Mouse (Mus musculus) midbrain, embryonic 16.5 days (tissue): Measurements from ENCODE around the gene Glis1. TPM values are rescaled to one million over a fixed set of nuclear protein-coding genes. Genes with fewer than 3 reads are reported as not detected.

Source experiments
- ATAC-seq: fragments of 200-750 bp; cut with Nextera tagmentation; 2 replicates; pipeline ENCODE4 v1.8.0; 2017; ENCODE audit warnings: moderate TSS enrichment
- H3K27ac ChIP-seq: fragments of 300-500 bp; sonication (generic); 2 replicates; pipeline ENCODE4 v1.5.1; 2014; ENCODE audit warnings: mild to moderate bottlenecking, low read length, mixed read lengths
- H3K27me3 ChIP-seq: fragments of 300-500 bp; sonication (generic); 2 replicates; pipeline ENCODE4 v1.6.1; 2014; ENCODE audit warnings: low read depth, low read length, mixed read lengths; ENCODE audit not compliant: control insufficient read depth, insufficient read depth
- H3K36me3 ChIP-seq: fragments of 300-500 bp; sonication (generic); 2 replicates; pipeline ENCODE4 v1.6.1; 2014; ENCODE audit warnings: mild to moderate bottlenecking, low read length, moderate library complexity, mixed read lengths; ENCODE audit not compliant: control insufficient read depth, insufficient read depth
- H3K4me1 ChIP-seq: fragments of 300-500 bp; sonication (generic); 2 replicates; pipeline ENCODE4 v1.6.1; 2014; ENCODE audit warnings: mild to moderate bottlenecking, low read length, mixed read lengths; ENCODE audit not compliant: control insufficient read depth, insufficient read depth
- H3K4me2 ChIP-seq: fragments of 300-500 bp; sonication (generic); 2 replicates; pipeline ENCODE4 v1.6.1; 2014; ENCODE audit warnings: mild to moderate bottlenecking, low read length, mixed read lengths
- H3K4me3 ChIP-seq: fragments of 300-500 bp; sonication (generic); 2 replicates; pipeline ENCODE4 v1.5.1; 2014; ENCODE audit warnings: low read depth, mild to moderate bottlenecking, low read length, moderate library complexity, mixed read lengths
- H3K9ac ChIP-seq: fragments of 300-500 bp; sonication (generic); 2 replicates; pipeline ENCODE4 v1.6.1; 2014; ENCODE audit warnings: low read depth, low read length, mixed read lengths
- H3K9me3 ChIP-seq: fragments of 300-500 bp; sonication (generic); replicated peaks from 2 replicates; pipeline ENCODE4 v1.6.1; 2014; ENCODE audit warnings: mild to moderate bottlenecking, low read length, mixed read lengths; ENCODE audit not compliant: control insufficient read depth, poor library complexity, severe bottlenecking
- WGBS: fragments of 180-500 bp; shearing (Covaris S2); extraction: QIAGEN DNeasy Blood & Tissue Kit; methylation state at CpG from one replicate; pipeline ENCODE4 v1.1.7; 2014; 5-methylcytosine and 5-hydroxymethylcytosine counted together
- polyA plus RNA-seq: library from polyadenylated mRNA; unstranded; fragments of >200 nt; fragmentation: Nextera tagmentation; extraction: Ambion mirVana; gene quantifications from 2 replicates; pipeline ENCODE4 v1.2.1, GENCODE M21; 2015

Glis1 gene
- polyA plus RNA-seq, 1 experiment from 2014 or later: 2.4 TPM

DNA sequence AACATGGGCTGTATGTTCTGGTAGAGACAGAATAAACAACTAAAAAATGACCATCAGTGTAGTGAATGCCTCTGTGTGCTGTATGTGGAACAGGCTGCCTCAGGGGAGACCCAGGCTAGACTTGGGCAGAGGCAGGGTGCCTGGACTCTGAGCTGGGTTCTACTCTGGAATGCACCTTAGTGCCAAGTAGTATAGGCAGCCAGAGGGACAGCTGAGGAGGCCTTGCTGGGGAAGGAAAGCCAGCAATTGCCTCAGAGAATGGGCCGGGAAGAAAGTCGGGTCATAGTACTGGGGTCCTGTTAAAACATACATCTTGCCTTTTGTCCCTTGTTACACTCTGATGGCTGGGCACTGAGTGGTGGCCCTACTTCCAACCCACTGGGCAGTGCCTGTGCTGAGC is 25.1 kb downstream of the Glis1 start:
- Histone ChIP-seq H3K4me2 (no peak overlapping the region), H3K36me3 (no peaks in the 10 kb centered on the region), H3K4me1 (no peaks in the 10 kb centered on the region), H3K4me3 (no peak overlapping the region), H3K27ac (no peak overlapping the region), H3K27me3 (no peaks in the 10 kb centered on the region), H3K9ac (no peak overlapping the region), H3K9me3 (no peaks in the 10 kb centered on the region)
- 93% methylated on average over 2 of the region's 2 CpGs for WGBS
- ATAC-seq: no peak

DNA sequence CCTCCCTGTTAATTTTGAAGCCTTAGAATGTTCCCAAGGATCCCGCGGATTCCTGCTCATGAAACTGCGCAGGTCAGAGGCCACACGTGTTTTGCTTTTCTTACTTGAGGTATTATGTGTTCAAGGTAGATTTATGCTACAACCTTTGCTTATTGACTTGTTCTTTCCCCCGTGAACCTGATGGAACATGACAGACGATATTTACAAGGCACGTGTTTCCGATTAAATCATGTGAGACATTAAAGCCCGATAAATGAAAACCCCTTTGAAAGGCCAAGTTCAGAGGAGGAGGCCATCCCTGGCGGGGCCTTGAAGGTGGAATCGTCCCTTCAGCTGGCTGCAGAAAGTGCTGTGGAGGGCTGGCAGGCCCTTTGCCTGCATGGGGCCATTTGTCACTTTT is 26.1 kb downstream of the Glis1 start:
- Histone ChIP-seq H3K27me3 (no peaks in the 10 kb centered on the region), H3K9ac (no peak overlapping the region), H3K27ac (no peak overlapping the region), H3K4me3 (no peak overlapping the region), H3K36me3 (no peaks in the 10 kb centered on the region), H3K9me3 (no peaks in the 10 kb centered on the region), H3K4me2 (no peak overlapping the region), H3K4me1 (no peaks in the 10 kb centered on the region)
- WGBS: 81% methylated on average over 11 of the region's 11 CpGs
- no peak for ATAC-seq

DNA sequence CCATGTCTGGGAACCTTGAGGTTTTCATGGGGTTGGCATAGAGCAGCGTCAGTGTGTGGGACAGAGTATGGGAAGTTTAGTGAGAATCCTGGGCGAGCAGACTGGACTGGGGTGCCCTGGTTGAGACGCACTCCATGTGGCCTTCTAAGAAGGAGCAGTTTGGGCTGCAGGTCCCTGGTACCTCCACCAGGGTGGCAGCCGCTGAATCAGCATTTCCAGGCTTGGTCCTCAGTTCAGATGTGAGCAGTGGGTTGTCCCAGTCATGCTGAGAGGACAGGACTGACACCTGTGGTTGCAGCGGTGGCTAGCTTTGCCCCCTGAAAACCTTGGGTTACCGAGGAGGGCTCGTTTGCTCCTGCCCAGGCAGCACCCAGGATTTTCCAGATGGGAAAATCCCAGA is 33.4 kb downstream of the Glis1 start:
- no peak for ATAC-seq
- H3K4me1 ChIP-seq: peaks cover 2% of the 10 kb centered on the region; the same call in 1 of the 2 replicates
- H3K9me3 ChIP-seq: no peaks in the 10 kb centered on the region
- no peak overlapping the region for H3K4me2 ChIP-seq
- H3K36me3 ChIP-seq: no peaks in the 10 kb centered on the region
- 85% methylated on average over 7 of the region's 7 CpGs for WGBS
- no peak overlapping the region for H3K9ac ChIP-seq
- H3K27me3 ChIP-seq: no peaks in the 10 kb centered on the region
- H3K27ac ChIP-seq: no peak overlapping the region
- no peak overlapping the region for H3K4me3 ChIP-seq

DNA sequence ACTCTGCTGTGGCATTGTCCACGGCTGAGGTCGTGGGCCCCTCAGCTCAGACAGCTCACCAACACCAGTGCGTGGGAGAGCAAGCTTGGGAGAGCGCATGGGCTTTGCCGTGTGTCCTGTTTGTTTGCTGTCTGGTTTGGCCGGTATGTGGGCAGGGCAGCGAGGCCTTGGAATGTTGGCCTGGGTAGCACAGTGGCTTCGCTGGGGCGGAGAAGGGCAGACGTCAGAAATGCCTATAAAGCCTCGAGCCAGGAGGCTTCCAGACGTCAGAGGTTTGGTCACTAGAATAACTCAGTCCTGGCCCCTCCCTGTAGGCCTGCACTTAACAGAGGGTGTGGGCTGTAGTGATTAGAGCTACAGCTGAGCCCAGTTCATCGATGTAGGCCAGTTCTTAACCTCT is 33.9 kb downstream of the Glis1 start:
- no peaks in the 10 kb centered on the region for H3K36me3 ChIP-seq
- peaks cover 2% of the 10 kb centered on the region; the same call in 1 of the 2 replicates for H3K4me1 ChIP-seq
- no peak overlapping the region for H3K4me3 ChIP-seq
- no peaks in the 10 kb centered on the region for H3K27me3 ChIP-seq
- no peak overlapping the region for H3K9ac ChIP-seq
- 70% methylated on average over 13 of the region's 13 CpGs for WGBS
- ATAC-seq: no peak
- H3K9me3 ChIP-seq: no peaks in the 10 kb centered on the region
- H3K4me2 ChIP-seq: no peak overlapping the region
- H3K27ac ChIP-seq: no peak overlapping the region

DNA sequence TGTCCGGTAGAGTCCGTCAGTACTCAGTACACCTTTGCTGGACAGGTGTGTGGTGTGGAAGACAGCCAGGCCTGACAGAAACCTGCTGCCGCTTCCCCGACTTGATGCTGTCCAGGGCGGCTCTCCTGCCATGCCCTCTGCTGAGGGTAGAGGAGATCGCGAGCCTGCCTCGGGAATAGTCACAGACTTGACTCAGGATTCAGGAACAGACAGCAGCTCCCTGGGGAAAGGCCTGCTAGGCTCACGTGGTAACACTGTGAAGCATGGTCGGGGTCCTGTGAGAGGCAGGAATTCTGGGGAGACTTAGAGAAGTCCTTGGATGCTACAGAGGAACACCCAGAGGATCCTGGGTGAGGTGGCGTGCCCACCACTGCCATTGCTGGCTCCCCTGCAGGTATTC is 34.4 kb downstream of the Glis1 start:
- H3K9me3 ChIP-seq: no peaks in the 10 kb centered on the region
- H3K4me2 ChIP-seq: no peak overlapping the region
- no peak overlapping the region for H3K4me3 ChIP-seq
- no peaks in the 10 kb centered on the region for H3K36me3 ChIP-seq
- no peak for ATAC-seq
- H3K27ac ChIP-seq: no peak overlapping the region
- WGBS: 77% methylated on average over 11 of the region's 11 CpGs
- H3K4me1 ChIP-seq: peaks cover 2% of the 10 kb centered on the region; the same call in 1 of the 2 replicates
- no peak overlapping the region for H3K9ac ChIP-seq
- no peaks in the 10 kb centered on the region for H3K27me3 ChIP-seq

DNA sequence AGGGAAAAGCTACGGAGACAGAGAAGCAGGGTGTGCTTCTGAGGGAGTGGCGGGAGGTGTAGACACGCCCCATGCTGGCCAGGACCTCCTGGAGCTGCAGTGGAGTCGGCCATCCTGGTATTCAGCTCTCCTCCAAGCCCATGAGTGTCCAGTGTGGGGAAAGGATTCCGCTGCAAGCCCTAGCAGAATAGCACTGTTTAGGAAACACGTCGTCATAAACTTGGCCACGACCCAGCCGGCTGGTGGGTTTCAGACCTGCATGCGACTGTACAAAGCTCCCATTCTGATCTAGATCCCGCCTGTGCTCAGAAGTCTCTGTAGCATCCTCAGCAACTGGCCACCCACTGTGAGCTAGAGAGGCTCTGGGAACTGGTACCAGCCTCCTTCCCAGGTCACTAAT is 41.9 kb downstream of the Glis1 start:
- Histone ChIP-seq H3K9me3 (no peaks in the 10 kb centered on the region), H3K4me3 (no peak overlapping the region), H3K9ac (no peak overlapping the region), H3K36me3 (no peaks in the 10 kb centered on the region), H3K4me1 (no peaks in the 10 kb centered on the region), H3K4me2 (no peak overlapping the region), H3K27ac (no peak overlapping the region), H3K27me3 (no peaks in the 10 kb centered on the region)
- WGBS: 60% methylated on average over 11 of the region's 11 CpGs
- no peak for ATAC-seq

DNA sequence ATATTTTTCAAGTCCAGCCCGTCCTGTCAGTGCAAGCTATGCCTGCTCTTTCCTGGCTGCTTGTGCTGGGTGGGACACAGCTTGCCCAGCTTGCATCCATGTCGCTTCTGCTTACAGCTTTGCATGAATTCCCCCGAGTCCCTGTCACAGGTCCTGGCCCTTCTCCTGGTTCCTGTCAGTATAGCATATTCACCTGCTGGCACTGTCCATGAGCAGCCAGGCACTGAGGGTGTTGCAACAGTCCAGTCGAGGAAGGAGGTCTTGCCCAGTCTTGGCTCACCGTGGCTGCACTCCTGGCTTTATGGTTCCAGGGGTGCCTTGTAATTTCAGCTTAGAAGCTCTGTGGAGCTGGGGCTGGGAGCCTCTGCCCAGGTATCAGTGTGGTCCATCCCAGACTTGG is 44.6 kb downstream of the Glis1 start:
- WGBS: 75% methylated on average over 5 of the region's 5 CpGs
- Histone ChIP-seq H3K4me1 (no peaks in the 10 kb centered on the region), H3K27me3 (no peaks in the 10 kb centered on the region), H3K36me3 (no peaks in the 10 kb centered on the region), H3K4me3 (no peak overlapping the region), H3K9ac (no peak overlapping the region), H3K27ac (no peak overlapping the region), H3K9me3 (no peaks in the 10 kb centered on the region), H3K4me2 (no peak overlapping the region)
- ATAC-seq: no peak

DNA sequence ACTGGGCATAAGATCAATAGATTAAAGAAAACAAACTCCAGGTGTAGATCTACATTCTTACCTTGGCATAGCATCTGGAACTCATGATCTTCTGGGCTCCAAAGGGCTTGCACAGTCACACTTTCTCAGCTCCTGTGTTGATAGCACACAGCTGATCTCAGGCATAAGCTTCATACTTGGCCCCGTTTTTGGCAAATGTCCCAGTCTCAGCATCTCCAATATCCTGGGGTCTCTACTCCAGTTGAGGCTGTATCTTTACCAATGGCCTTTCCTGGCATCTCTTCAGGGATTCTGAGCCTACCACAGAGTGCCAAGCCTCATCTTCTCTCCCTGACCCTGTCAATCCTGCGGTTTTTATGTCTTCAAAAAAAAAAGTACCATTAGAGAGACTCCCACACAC is 48.1 kb downstream of the Glis1 start:
- Histone ChIP-seq H3K4me2 (no peak overlapping the region), H3K27me3 (no peaks in the 10 kb centered on the region), H3K4me3 (no peak overlapping the region), H3K4me1 (no peaks in the 10 kb centered on the region), H3K27ac (no peak overlapping the region), H3K9ac (no peak overlapping the region), H3K9me3 (no peaks in the 10 kb centered on the region), H3K36me3 (no peaks in the 10 kb centered on the region)
- WGBS: 88% methylated on average over 2 of the region's 2 CpGs
- ATAC-seq: no peak

DNA sequence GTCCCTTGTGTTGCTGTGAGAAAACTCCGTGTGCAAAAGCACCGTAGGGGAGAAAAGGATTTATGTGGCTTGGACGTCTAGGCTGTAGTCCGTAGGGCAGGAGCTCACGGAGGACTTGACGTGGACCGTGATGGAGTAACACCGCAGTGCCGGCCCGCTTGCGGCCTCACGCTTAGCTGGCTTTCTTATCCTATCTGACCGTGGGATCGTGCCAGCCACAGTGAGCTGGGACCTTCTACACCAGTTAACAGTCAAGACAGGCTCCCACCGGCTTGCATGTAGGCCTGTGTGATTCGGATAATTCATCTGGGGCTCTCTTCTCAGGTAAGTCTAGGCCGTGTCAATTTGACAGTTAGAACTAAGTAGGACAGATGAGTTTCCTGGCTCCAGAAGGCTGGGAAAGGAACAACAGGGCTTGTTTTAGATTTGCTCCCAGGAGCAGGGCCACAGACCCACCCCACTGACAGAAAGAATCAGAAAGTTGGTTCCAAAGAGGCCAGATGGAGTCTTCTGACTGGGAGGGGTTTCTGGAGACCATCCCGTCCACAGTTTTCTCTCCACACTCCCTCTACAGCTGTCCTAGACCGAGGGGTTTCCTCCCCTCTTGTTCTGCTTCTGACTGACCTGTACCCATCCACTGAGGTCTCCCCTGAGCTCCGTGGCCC is 49.3 kb downstream of the Glis1 start:
- WGBS: 93% methylated on average over 20 of the region's 20 CpGs
- H3K4me3 ChIP-seq: no peak overlapping the region
- no peak overlapping the region for H3K27ac ChIP-seq
- H3K4me2 ChIP-seq: no peak overlapping the region
- H3K9me3 ChIP-seq: no peaks in the 10 kb centered on the region
- no peak overlapping the region for H3K9ac ChIP-seq
- ATAC-seq: no peak
- no peaks in the 10 kb centered on the region for H3K27me3 ChIP-seq
- H3K36me3 ChIP-seq: no peaks in the 10 kb centered on the region
- no peaks in the 10 kb centered on the region for H3K4me1 ChIP-seq
